Mouse (Mus musculus): ENCODE measurements around the gene Thap7.
"Not testable (repeated sequence)": the region's sequence is repeated elsewhere in the genome, so short reads cannot be mapped to it uniquely, and the experiment has no call there.

The Thap7 gene

GRCm38 (mm10) chr16:17529981-17530586 lies 852 bp downstream of the Thap7 start:
- DNase-seq = peak; percentile 37 to 55

- DNase-seq = no peak
These were observed 2.7 kb downstream of the Thap7 start for GRCm38 (mm10) chr16:17528276-17528675.

GRCm38 (mm10) chr16:17527606-17528005 lies 3.3 kb downstream of the Thap7 start:
- DNase-seq = no peak

GRCm38 (mm10) chr16:17526223-17526622 lies 4.7 kb downstream of the Thap7 start:
- peak in 1 of 2 experiments; percentile 47 for DNase-seq

- no peak for DNase-seq
These were observed 5.4 kb downstream of the Thap7 start for GRCm38 (mm10) chr16:17525524-17525923.

- no peak for DNase-seq
These were observed 6.8 kb downstream of the Thap7 start for GRCm38 (mm10) chr16:17524156-17524555.

GRCm38 (mm10) chr16:17518910-17519309 lies 12.0 kb downstream of the Thap7 start:
- no peak for DNase-seq

- no peak for DNase-seq
These were observed 19.5 kb downstream of the Thap7 start for GRCm38 (mm10) chr16:17511431-17511830.

- DNase-seq = no peak
These were observed 20.2 kb downstream of the Thap7 start for GRCm38 (mm10) chr16:17510686-17511085.

- no peak for DNase-seq
These were observed 20.8 kb downstream of the Thap7 start for GRCm38 (mm10) chr16:17510143-17510542.

GRCm38 (mm10) chr16:17509240-17509597 lies 21.7 kb downstream of the Thap7 start:
- DNase-seq = no peak

GRCm38 (mm10) chr16:17508546-17509239 lies 22.2 kb downstream of the Thap7 start, which contains the start of gene Lztr1:
Gene Lztr1, plus strand, starts transcription at chr16:17508688.
- peak; percentile 91 to 95 for DNase-seq

GRCm38 (mm10) chr16:17508031-17508430 lies 22.9 kb downstream of the Thap7 start:
- DNase-seq = not testable (repeated sequence)

- no peak for DNase-seq
These were observed 23.9 kb downstream of the Thap7 start for GRCm38 (mm10) chr16:17507018-17507552.

GRCm38 (mm10) chr16:17502681-17503080 lies 28.3 kb downstream of the Thap7 start:
- DNase-seq = no peak

- DNase-seq = peak; percentile 28 to 34
These were observed 31.6 kb downstream of the Thap7 start for GRCm38 (mm10) chr16:17499249-17499883.

- peak; percentile 82 to 87 for DNase-seq
These were observed 34.2 kb downstream of the Thap7 start for GRCm38 (mm10) chr16:17496499-17497305.

- DNase-seq = no peak
These were observed 38.9 kb downstream of the Thap7 start for GRCm38 (mm10) chr16:17491896-17492561.

GRCm38 (mm10) chr16:17491154-17491553 lies 39.8 kb downstream of the Thap7 start:
- DNase-seq = no peak

GRCm38 (mm10) chr16:17489469-17490111 lies 41.3 kb downstream of the Thap7 start, which contains the start of gene Aifm3:
Gene Aifm3, plus strand, starts transcription at chr16:17489611.
- peak; percentile 50 to 65 for DNase-seq
